Mouse (Mus musculus) intestine, embryonic 14.5 days (tissue): Measurements from ENCODE around the gene Slc26a8. TPM values are rescaled to one million over a fixed set of nuclear protein-coding genes. Genes with fewer than 3 reads are reported as not detected.
A peak's percentile ranks its signal among the peaks of the same experiment; 100 is the strongest.
"Not testable (repeated sequence)": the region's sequence is repeated elsewhere in the genome, so short reads cannot be mapped to it uniquely, and the experiment has no call there.

Experiments used
- ATAC-seq: fragments of 200-750 bp; cut with Nextera tagmentation; replicated peaks from 2 replicates; pipeline ENCODE4 v1.8.0; 2017; ENCODE audit warnings: low read depth, moderate number of reproducible peaks, moderate TSS enrichment, moderate library complexity; ENCODE audit not compliant: low FRiP score, low TSS enrichment
- DNase-seq: peaks from one replicate; pipeline ENCODE4 v3.0.0-alpha.2; 2018; ENCODE audit warnings: low spot score
- H3K27ac ChIP-seq: fragments of 300-500 bp; sonication (generic); 2 replicates; pipeline ENCODE4 v1.5.1; 2014; ENCODE audit warnings: low read depth, mild to moderate bottlenecking, control low read depth
- H3K27me3 ChIP-seq: fragments of 300-500 bp; sonication (generic); replicated peaks from 2 replicates; pipeline ENCODE4 v1.6.1; 2014; ENCODE audit warnings: low read length, control low read depth; ENCODE audit not compliant: control insufficient read depth, insufficient read depth
- H3K36me3 ChIP-seq: fragments of 300-500 bp; sonication (generic); 2 replicates; pipeline ENCODE4 v1.6.1; 2014; ENCODE audit warnings: low read length, control low read depth; ENCODE audit not compliant: control insufficient read depth, insufficient read depth
- H3K4me1 ChIP-seq: fragments of 300-500 bp; sonication (generic); replicated peaks from 2 replicates; pipeline ENCODE4 v1.6.1; 2014; ENCODE audit warnings: low read length, control low read depth, mixed read lengths; ENCODE audit not compliant: control insufficient read depth, insufficient read depth
- H3K4me2 ChIP-seq: fragments of 300-500 bp; sonication (generic); 2 replicates; pipeline ENCODE4 v1.6.1; 2014; ENCODE audit warnings: low read length
- H3K4me3 ChIP-seq: fragments of 300-500 bp; sonication (generic); 2 replicates; pipeline ENCODE4 v1.5.1; 2014; ENCODE audit warnings: low read depth, low read length, control low read depth, mixed read lengths
- H3K9ac ChIP-seq: fragments of 300-500 bp; sonication (generic); 2 replicates; pipeline ENCODE4 v1.6.1; 2014; ENCODE audit warnings: mild to moderate bottlenecking, low read length
- H3K9me3 ChIP-seq: fragments of 300-500 bp; sonication (generic); 2 replicates; pipeline ENCODE4 v1.6.1; 2016; ENCODE audit warnings: low read length, control low read depth; ENCODE audit not compliant: control insufficient read depth
- WGBS: fragments of 180-500 bp; shearing (Covaris S2); extraction: QIAGEN DNeasy Blood & Tissue Kit; methylation state at CpG from one replicate; pipeline ENCODE4 v1.1.7; 2014; 5-methylcytosine and 5-hydroxymethylcytosine counted together
- polyA plus RNA-seq: library from polyadenylated mRNA; unstranded; fragments of >200 nt; fragmentation: Nextera tagmentation; extraction: Ambion mirVana; gene quantifications from 2 replicates; pipeline ENCODE4 v1.2.1, GENCODE M21; 2014

Gene Slc26a8
- polyA plus RNA-seq, result 0.35 and 0.55 TPM in 2 replicates

GRCm38 (mm10) chr17:28689586-28690283, at the start of gene Slc26a8:
TSS of gene Slc26a8 (minus strand) at chr17:28690233.
- Histone ChIP-seq H3K9me3 (no peaks in the 10 kb centered on the region), H3K27ac (peak within 1 kb of the TSS; percentile 95)
- DNase-seq, result no peak

GRCm38 (mm10) chr17:28739244-28739643, 49.2 kb upstream of the Slc26a8 start:
- Histone ChIP-seq H3K4me2 (no peak overlapping the region), H3K4me1 (no peaks in the 10 kb centered on the region), H3K9ac (no peak overlapping the region), H3K36me3 (peaks cover 83% of the 10 kb centered on the region), H3K27me3 (no peaks in the 10 kb centered on the region), H3K9me3 (no peaks in the 10 kb centered on the region), H3K4me3 (no peak overlapping the region), H3K27ac (no peak overlapping the region)
- no peak for DNase-seq
- WGBS, result 92% methylated on average over 6 of the region's 6 CpGs
- ATAC-seq, result no peak

More at GRCm38 (mm10) chr17:28689586-28690283, at the start of gene Slc26a8:
- ATAC-seq, result no peak
- no peaks in the 10 kb centered on the region; the same call in 1 of the 2 replicates for H3K36me3 ChIP-seq
- 9% methylated on average over 40 of the region's 40 CpGs for WGBS
- peak within 1 kb of the TSS; percentile 99 for H3K4me3 ChIP-seq
- H3K27me3 ChIP-seq, result peaks cover 3% of the 10 kb centered on the region; the same call in 1 of the 2 replicates
- H3K4me2 ChIP-seq, result peak within 1 kb of the TSS; percentile 80
- peak within 1 kb of the TSS; percentile 53 for H3K9ac ChIP-seq
- H3K4me1 ChIP-seq, result peaks cover 22% of the 10 kb centered on the region

- Histone ChIP-seq H3K4me2 (no peak overlapping the region), H3K9me3 (no peaks in the 10 kb centered on the region), H3K36me3 (peaks cover 77% of the 10 kb centered on the region), H3K4me3 (no peak overlapping the region), H3K9ac (no peak overlapping the region), H3K27me3 (no peaks in the 10 kb centered on the region), H3K4me1 (no peaks in the 10 kb centered on the region), H3K27ac (no peak overlapping the region)
- DNase-seq, result no peak
- no peak for ATAC-seq
- 85% methylated on average over 4 of the region's 4 CpGs for WGBS
Measured at GRCm38 (mm10) chr17:28737973-28738372, 47.9 kb upstream of the Slc26a8 start.

- WGBS, result 82% methylated on average over 4 of the region's 4 CpGs
- DNase-seq (no peak), ATAC-seq (no peak)
- Histone ChIP-seq H3K36me3 (peaks cover 78% of the 10 kb centered on the region), H3K27ac (no peak overlapping the region), H3K9ac (no peak overlapping the region), H3K4me1 (no peaks in the 10 kb centered on the region), H3K27me3 (no peaks in the 10 kb centered on the region), H3K4me2 (no peak overlapping the region), H3K4me3 (no peak overlapping the region), H3K9me3 (no peaks in the 10 kb centered on the region)
Measured at GRCm38 (mm10) chr17:28736486-28736885, 46.5 kb upstream of the Slc26a8 start.

GRCm38 (mm10) chr17:28735317-28736105, 45.5 kb upstream of the Slc26a8 start:
- H3K36me3 ChIP-seq, result peaks cover 78% of the 10 kb centered on the region
- DNase-seq (no peak), ATAC-seq (no peak)
- H3K4me3 ChIP-seq, result no peak overlapping the region
- no peaks in the 10 kb centered on the region for H3K27me3 ChIP-seq
- no peak overlapping the region for H3K4me2 ChIP-seq
- H3K4me1 ChIP-seq, result no peaks in the 10 kb centered on the region
- H3K9ac ChIP-seq, result no peak overlapping the region
- no peaks in the 10 kb centered on the region for H3K9me3 ChIP-seq
- WGBS, result 84% methylated on average over 6 of the region's 6 CpGs
- no peak overlapping the region for H3K27ac ChIP-seq

GRCm38 (mm10) chr17:28727511-28727910, 37.5 kb upstream of the Slc26a8 start:
- H3K27me3 ChIP-seq, H3K4me1 ChIP-seq, ATAC-seq, H3K4me2 ChIP-seq, H3K9ac ChIP-seq, H3K4me3 ChIP-seq, H3K27ac ChIP-seq, DNase-seq, H3K9me3 ChIP-seq: not testable (repeated sequence)
- peaks cover 89% of the 10 kb centered on the region for H3K36me3 ChIP-seq
- WGBS, result 92% methylated on average over 11 of the region's 11 CpGs

GRCm38 (mm10) chr17:28725783-28726182, 35.8 kb upstream of the Slc26a8 start, which contains the start of gene AC170998.1:
TSS of gene AC170998.1 (plus strand) at chr17:28726083.
- Histone ChIP-seq H3K9ac (no peak within 1 kb of the TSS), H3K27me3 (no peaks in the 10 kb centered on the region), H3K4me2 (no peak within 1 kb of the TSS), H3K4me3 (no peak within 1 kb of the TSS), H3K36me3 (peaks cover 86% of the 10 kb centered on the region), H3K27ac (no peak within 1 kb of the TSS), H3K9me3 (no peaks in the 10 kb centered on the region), H3K4me1 (no peaks in the 10 kb centered on the region)
- no peak for DNase-seq
- no peak for ATAC-seq
- 92% methylated on average over 4 of the region's 4 CpGs for WGBS

- Histone ChIP-seq H3K27ac (peak overlapping the region; percentile 51; the same call in 1 of the 2 replicates), H3K4me1 (peaks cover 16% of the 10 kb centered on the region), H3K9ac (no peak overlapping the region), H3K27me3 (no peaks in the 10 kb centered on the region), H3K4me2 (no peak overlapping the region), H3K4me3 (no peak overlapping the region), H3K9me3 (no peaks in the 10 kb centered on the region), H3K36me3 (peaks cover 65% of the 10 kb centered on the region)
- WGBS, result 54% methylated on average over 3 of the region's 3 CpGs
- DNase-seq, result no peak
- no peak for ATAC-seq
Measured at GRCm38 (mm10) chr17:28717535-28717934, 27.5 kb upstream of the Slc26a8 start.
